Mouse (Mus musculus): ENCODE results near the gene Mrpl4.

GRCm38 (mm10) chr9:20973001-20973681 lies 29.4 kb upstream of the Mrpl4 start:
- TF ChIP-seq CTCF (IDR thresholded peaks at IDR 0.05; ENCODE audit: low read depth, low read length) (no peak), POLR2A (IDR thresholded peaks at IDR 0.05; ENCODE audit: insufficient read depth, low read length) (no peak)
